Mouse (Mus musculus) MEL (cell line): ENCODE measurements around the gene Drg1. TPM values are rescaled to one million over a fixed set of nuclear protein-coding genes. Genes with fewer than 3 reads are reported as not detected.
A peak's percentile ranks its signal among the peaks of the same experiment; 100 is the strongest.
"Not testable (repeated sequence)": the region's sequence is repeated elsewhere in the genome, so short reads cannot be mapped to it uniquely, and the experiment has no call there.

Source experiments
- DNase-seq: peaks from one replicate; pipeline ENCODE4 v3.0.0; 2011; ENCODE audit warnings: low read depth, low spot score
- H3K27ac ChIP-seq: 2 replicates; pipeline ENCODE4 v1.5.1; 2012; ENCODE audit warnings: low read depth, mild to moderate bottlenecking, control low read depth, low read length, moderate library complexity; ENCODE audit not compliant: control insufficient read depth
- H3K27me3 ChIP-seq, 2 experiments: fragments of 150-350 bp in 1 of 2; sonication (generic) in 1 of 2; 2 replicates each; pipeline ENCODE4 v1.6.1; 2012; ENCODE audit warnings: low read length in 2 of 2, mild to moderate bottlenecking in 2 of 2, improper control_type of control experiment in 1 of 2, moderate library complexity in 1 of 2; ENCODE audit not compliant: insufficient read depth in 2 of 2, control insufficient read depth in 1 of 2
- H3K36me3 ChIP-seq, 2 experiments: 2 replicates each; pipeline ENCODE4 v1.6.1; 2012 to 2014; ENCODE audit warnings: low read length in 2 of 2, improper control_type of control experiment in 1 of 2, inconsistent platforms in 1 of 2, mild to moderate bottlenecking in 1 of 2; ENCODE audit not compliant: insufficient read depth in 2 of 2, control insufficient read depth in 1 of 2
- H3K4me1 ChIP-seq, 2 experiments: fragments of 150-350 bp in 1 of 2; sonication (generic) in 1 of 2; 2 replicates each; pipeline ENCODE4 v1.6.1; 2012; ENCODE audit warnings: low read length in 2 of 2, improper control_type of control experiment in 1 of 2, mild to moderate bottlenecking in 1 of 2; ENCODE audit not compliant: insufficient read depth in 2 of 2, control insufficient read depth in 1 of 2
- H3K4me3 ChIP-seq, 2 experiments: fragments of 150-350 bp in 1 of 2; sonication (generic) in 1 of 2; 2 replicates each; pipeline ENCODE4 v1.5.1; 2012; ENCODE audit warnings: low read depth in 2 of 2, low read length in 2 of 2, mild to moderate bottlenecking in 2 of 2, moderate library complexity in 2 of 2, control low read depth in 1 of 2, improper control_type of control experiment in 1 of 2; ENCODE audit not compliant: control insufficient read depth in 1 of 2, insufficient read depth in 1 of 2
- H3K79me2 ChIP-seq: 2 replicates; pipeline ENCODE4 v1.6.1; 2012; ENCODE audit warnings: mild to moderate bottlenecking, low read length, moderate library complexity; ENCODE audit not compliant: control insufficient read depth, poor library complexity, insufficient read depth
- H3K9ac ChIP-seq: 2 replicates; pipeline ENCODE4 v1.6.1; 2012; ENCODE audit warnings: low read depth, mild to moderate bottlenecking, control low read depth, low read length, moderate library complexity; ENCODE audit not compliant: control insufficient read depth, poor library complexity, severe bottlenecking
- H3K9me3 ChIP-seq: fragments of 150-350 bp; sonication (generic); replicated peaks from 2 replicates; pipeline ENCODE4 v1.6.1; 2012; ENCODE audit warnings: mild to moderate bottlenecking, low read length, improper control_type of control experiment, moderate library complexity; ENCODE audit not compliant: insufficient read depth
- polyA plus RNA-seq, 2 experiments: library from polyadenylated mRNA; stranded (reverse) in 1 of 2; unstranded in 1 of 2; fragments of >175 nt in 1 of 2; fragments of >200 nt in 1 of 2; gene quantifications; 2 replicates each; pipeline versions ENCODE4 v1.2.1 to v1.2.4; 2012; ENCODE audit warnings: low replicate concordance in 2 of 2, low read depth in 1 of 2; ENCODE audit not compliant: insufficient read length in 2 of 2, insufficient read depth in 1 of 2, missing spikeins in 1 of 2
- total RNA-seq: library from RNA; depleted of rRNA; stranded (reverse); fragments of 300-350 nt; gene quantifications from 2 replicates; pipeline ENCODE4 v1.2.3, GENCODE M21; 2012

Gene Drg1
- total and polyA plus RNA-seq, 3 experiments, result 161 to 1,664 (median 212) TPM

DNA sequence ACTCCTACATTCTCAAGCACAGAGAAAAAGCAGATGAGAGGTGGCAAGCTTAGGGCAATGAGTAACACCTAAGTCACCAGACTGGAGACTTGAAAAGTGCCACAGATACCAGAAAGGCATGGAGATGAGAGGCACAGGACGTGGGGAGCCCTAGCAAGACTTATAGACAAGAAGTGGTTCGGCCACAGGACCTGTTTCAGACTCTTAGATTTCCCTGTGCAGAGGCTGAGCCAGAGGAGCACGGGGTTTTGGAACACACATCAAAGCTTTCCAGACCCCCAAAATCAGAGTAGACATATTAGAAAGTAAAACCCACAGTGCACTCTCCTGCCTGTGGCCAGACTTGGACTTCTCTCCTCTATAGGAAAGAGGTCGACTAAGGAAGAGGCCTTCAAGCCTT is 85.0 kb downstream of the Drg1 start:
- H3K27me3 ChIP-seq, H3K27ac ChIP-seq, H3K4me3 ChIP-seq, H3K4me1 ChIP-seq, H3K9me3 ChIP-seq, H3K36me3 ChIP-seq, H3K9ac ChIP-seq, H3K79me2 ChIP-seq: not testable (repeated sequence)
- DNase-seq, result peak; percentile 37

DNA sequence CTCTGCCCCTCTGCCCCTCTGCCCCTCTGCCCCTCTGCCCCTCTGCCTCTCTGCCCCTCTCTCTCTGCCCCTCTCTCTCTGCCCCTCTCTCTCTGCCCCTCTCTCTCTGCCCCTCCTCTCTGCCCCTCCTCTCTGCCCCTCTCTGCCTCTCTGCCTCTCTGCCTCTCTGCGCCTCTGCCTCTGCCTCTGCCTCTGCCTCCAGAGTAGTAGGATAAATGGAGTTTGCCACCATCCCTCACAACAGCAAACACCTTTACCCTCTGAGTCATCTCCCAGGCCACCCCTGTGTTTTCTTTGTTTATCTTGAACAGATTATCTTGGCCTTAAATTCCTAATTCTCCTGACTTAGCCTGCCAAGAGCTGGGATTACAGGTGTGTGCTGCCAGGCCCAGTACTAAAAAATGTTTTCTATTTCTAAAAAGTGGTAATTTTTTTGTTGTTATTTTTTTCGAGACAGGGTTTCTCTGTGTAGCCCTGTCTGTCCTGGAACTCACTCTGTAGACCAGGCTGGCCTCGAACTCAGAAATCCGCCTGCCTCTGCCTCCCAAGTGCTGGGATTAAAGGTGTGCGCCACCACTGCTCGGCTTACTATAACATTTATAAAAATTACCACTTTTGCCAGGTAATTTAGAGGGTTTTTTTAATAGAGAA is 85.6 kb downstream of the Drg1 start:
- H3K4me3 ChIP-seq, H3K4me1 ChIP-seq, H3K27me3 ChIP-seq, DNase-seq, H3K9ac ChIP-seq, H3K27ac ChIP-seq, H3K36me3 ChIP-seq, H3K79me2 ChIP-seq, H3K9me3 ChIP-seq: not testable (repeated sequence)

DNA sequence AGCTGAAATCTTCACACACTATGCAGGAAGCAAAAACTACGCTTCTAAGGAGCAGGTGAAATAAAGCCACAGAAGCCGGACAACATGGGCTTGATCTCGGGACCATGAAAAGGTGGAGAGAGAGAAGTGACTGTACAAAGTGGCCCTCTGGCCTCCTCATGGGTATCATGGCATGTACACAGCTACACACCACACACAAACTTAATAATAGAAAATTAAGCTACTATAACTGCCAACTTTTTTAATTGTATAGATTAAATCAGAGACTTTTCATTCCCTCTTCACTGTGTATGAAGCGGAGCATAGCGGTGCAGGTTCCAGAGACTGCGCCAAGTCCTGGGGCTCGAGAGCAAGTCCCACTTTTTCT is 86.5 kb downstream of the Drg1 start:
- DNase-seq, H3K4me1 ChIP-seq, H3K4me3 ChIP-seq: not testable (repeated sequence)

DNA sequence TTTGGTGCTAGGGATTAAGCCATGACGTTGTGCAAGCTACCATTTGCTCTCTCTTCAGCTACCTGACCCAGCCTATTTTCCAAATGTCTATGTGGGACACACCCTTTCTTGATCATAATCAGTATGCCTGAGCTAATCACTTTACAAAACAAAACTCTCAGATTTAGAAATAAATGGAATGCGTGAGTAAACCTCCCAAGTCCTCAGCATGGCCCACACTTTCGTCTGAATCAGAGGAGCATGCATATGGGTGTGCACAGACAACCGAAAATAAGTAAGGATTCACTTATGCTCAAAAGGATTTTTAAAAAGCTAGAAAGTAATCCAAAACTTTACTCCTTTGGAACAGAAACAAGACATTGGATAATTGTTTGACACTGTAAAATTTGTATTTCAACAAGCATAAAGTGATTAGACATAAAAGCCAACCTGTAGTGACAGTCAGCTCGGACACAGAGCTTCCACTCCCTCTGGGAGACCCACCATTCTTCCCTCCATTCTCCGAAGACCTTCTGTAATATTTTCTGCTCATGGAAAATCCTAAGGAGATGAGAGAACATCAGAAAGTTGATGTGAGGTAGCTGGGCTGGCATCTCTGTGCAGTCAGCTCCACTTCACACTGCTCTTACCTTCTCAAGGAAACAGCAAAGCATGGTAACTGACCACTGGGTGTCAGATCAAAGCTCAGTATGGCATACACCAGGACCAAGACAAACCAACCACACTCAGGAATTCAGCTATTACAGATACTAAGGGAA is 87.1 kb downstream of the Drg1 start:
- H3K79me2 ChIP-seq, H3K36me3 ChIP-seq, H3K27me3 ChIP-seq, H3K4me1 ChIP-seq, H3K9me3 ChIP-seq, H3K4me3 ChIP-seq, H3K27ac ChIP-seq, H3K9ac ChIP-seq: not testable (repeated sequence)
- peak; percentile 26 for DNase-seq

More for the DNA sequence above, 86.5 kb downstream of the Drg1 start:
- not testable (repeated sequence) for H3K9me3 ChIP-seq, H3K79me2 ChIP-seq, H3K36me3 ChIP-seq, H3K27me3 ChIP-seq, H3K27ac ChIP-seq, H3K9ac ChIP-seq
